Mouse (Mus musculus): ENCODE measurements around the gene Tm2d3.

DNA sequence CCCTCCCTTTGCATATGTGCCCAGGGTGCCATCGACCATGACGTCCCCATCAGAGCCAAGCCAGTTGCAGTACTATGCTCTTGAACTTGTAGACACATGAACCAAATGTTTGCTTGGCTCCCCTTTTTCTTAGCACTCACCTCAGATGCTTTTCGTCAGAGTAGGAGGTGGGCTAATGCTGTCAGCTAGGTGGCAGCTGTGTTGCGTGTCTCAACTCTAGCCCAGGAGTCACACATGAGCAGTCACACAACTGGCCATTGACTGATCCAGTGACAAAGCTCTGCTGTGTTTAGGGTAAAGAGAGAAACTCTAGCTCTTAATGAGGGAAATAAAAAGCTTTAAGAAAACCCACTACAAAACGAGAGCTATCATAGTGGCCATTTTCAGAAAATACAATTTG is 22.8 kb downstream of the Tm2d3 start:
- TF ChIP-seq POLR2A (IDR thresholded peaks at IDR 0.05; ENCODE audit: borderline replicate concordance, extremely low read depth, insufficient read depth, insufficient read length, poor library complexity, severe bottlenecking), result no peak
- TF ChIP-seq CTCF (IDR thresholded peaks at IDR 0.05; ENCODE audit: borderline replicate concordance, extremely low read depth, insufficient read depth, insufficient read length), result peak; percentile 9; the same call in 1 of the 2 replicates

Data from brain, embryonic 14.5 days (tissue).